Mouse (Mus musculus) monocyte, adult 2 months (primary cell): ENCODE results near the gene Pym1.
"Not testable (repeated sequence)": the region's sequence is repeated elsewhere in the genome, so short reads cannot be mapped to it uniquely, and the experiment has no call there.

Experiments used
- DNase-seq, 2 experiments: peaks; one replicate each; pipeline ENCODE4 v3.0.0; 2022; ENCODE audit warnings: low spot score in 2 of 2, low read depth in 1 of 2

The Pym1 gene

GRCm38 (mm10) chr10:128747646-128748251 lies at the start of gene Pym1:
Gene Pym1, plus strand, starts transcription at chr10:128747889.
- peak; percentile 54 to 66 for DNase-seq

GRCm38 (mm10) chr10:128699006-128699405 lies 48.7 kb upstream of the Pym1 start:
- no peak for DNase-seq

DNA sequence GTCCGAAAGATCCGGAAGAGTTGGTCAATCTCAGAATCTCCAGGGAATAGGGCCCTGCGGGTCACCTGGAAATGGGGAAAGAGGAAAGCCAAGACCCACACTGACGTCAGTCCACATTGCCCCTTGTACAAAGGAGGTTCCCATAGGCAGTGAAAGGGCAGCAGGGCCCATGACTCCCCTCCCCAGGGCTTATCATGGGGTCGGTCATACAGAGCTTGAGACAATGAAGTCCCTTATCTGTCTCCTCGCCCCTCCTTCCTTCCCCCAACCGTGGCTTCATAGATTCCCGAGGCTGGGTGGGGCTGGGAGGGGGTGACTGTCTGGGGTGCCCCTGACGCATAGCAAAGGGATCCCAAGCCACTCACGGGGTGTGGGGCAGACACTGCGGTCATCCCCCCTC lies 48.1 kb upstream of the Pym1 start:
- DNase-seq = no peak

GRCm38 (mm10) chr10:128700712-128701111 lies 47.0 kb upstream of the Pym1 start:
- no peak for DNase-seq

DNA sequence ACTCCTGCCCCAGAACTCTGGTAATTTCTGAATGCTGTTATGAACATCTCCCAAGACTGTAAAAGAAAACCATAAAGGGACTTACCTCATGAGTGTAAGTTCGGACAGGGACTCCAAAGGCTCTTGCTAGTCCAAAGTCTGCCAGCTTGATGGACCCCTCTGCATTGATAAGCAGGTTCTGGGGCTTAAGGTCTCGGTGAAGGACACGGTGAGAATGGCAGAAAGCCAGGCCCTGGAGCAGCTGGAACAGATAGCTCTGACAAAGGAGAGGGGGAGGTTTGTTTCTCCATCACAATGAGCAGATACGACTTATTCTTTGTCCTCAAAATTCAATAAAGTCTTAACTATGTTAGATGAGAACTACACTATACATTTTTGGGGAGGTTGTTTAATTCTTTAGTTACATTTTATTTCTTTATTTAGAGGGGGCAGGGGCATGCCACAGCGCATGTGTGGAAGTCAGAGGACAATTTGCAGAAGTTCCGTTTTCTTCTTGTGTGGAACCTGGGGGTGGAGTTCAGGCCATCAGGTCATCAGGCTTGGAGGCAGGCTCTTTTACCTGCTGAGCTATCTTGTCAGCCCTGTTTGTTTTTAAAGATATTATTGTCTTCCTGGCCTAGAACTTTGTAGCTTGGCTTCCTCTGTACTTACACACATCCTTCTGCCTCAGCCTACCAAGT lies 45.2 kb upstream of the Pym1 start:
- DNase-seq = no peak

DNA sequence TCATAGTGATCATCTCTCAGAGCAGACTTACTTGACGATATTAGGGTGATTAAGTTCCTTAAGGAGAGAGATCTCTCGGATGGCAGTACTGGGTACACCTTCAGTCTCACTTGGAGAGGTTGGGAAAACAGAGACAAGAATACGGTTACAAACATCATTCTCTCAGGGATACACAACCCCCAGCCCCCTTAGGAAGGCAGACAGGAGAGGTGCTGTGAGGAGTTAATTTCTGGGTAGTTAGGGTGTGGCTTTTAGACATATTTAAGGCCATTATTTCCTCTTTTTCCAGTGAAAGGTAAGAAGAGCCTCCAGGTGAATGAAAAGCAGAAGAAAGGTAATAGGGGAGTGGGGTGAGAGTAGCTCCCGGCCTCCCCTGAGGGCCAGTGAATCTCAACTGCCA lies 43.8 kb upstream of the Pym1 start, which contains the start of gene Pmel:
TSS of gene Pmel (plus strand) at position 301 of the 400 bp plus-strand sequence.
- DNase-seq = no peak

DNA sequence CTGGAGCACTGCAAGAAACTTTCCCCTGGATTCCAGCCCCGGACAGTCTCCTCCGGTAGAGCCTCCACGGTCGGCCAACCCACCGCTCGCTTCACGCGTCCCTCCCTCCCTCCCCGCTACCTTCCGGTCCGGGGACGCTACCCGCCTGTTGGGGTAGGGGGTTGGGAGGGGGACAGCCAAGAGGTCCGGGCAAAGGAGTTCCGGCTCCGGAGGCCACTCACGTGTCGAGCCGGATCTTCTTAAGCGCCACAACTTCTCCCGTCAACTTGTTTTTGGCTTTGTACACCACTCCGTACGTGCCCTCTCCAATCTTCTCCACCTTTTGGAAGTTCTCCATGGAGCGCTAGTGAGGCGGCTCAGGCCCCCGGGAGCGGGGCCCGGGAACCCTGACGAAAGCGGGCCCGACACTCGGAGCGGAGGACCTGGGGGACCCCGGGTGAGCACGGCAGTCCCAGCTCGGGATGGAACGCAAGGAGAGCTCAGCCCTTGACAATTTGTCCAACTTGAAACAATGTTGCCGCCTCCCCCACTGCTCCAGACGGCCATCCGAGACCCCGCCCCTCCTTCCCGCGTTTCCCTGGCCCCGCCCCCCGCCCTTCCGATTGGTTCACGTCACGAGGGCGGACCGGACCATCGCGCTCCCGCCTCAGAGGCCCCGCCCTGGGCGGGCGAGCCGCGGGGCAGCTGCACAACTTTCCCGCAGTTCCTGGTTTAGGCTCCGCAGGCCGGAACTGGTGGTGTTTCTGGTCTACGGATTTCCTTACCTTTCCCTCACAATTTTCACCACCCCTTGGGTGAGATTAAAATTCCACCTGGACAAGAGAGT lies 43.0 kb upstream of the Pym1 start, which contains the start of gene Cdk2:
TSS of gene Cdk2 (minus strand) at position 541 of the 826 bp plus-strand sequence.
- DNase-seq = peak; percentile 71 to 82

DNA sequence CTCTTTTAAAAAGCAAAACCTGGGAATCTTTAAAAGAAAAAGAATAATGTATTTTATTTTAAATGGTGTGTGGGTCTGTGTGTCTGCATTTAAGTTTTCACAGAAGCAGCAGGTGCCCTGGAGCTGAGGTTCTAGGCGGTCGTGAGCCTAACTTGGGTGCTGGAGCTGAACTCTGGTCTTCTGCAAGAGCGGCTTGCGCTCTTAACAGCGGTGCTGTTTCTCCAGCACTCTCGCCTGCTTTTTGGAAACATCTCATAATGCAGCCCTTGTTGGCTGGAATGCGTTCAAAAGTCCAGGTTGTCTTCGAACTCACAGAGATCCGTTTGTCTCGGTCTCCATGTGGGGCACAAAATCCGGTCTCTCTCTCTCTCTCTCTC lies 42.4 kb upstream of the Pym1 start:
- no peak for DNase-seq

DNA sequence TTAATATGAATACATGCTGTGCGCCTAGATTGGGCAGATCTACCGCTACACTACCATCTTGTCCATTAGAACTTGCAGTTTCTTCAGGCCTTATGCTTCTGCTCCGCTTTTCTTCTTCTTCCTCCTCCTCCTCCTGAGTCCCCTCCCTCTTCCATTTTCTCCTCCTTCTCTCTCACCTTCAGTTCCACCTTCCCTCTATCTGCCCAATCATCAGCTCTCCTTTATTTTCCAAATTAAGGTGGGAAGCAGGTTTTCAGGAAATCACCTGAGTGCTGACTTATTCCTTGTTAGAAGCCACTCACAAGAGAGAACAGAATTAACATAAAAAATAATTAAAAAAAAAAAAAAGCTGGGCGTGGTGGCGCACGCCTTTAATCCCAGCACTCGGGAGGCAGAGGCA lies 36.4 kb upstream of the Pym1 start:
- DNase-seq = not testable (repeated sequence)

DNA sequence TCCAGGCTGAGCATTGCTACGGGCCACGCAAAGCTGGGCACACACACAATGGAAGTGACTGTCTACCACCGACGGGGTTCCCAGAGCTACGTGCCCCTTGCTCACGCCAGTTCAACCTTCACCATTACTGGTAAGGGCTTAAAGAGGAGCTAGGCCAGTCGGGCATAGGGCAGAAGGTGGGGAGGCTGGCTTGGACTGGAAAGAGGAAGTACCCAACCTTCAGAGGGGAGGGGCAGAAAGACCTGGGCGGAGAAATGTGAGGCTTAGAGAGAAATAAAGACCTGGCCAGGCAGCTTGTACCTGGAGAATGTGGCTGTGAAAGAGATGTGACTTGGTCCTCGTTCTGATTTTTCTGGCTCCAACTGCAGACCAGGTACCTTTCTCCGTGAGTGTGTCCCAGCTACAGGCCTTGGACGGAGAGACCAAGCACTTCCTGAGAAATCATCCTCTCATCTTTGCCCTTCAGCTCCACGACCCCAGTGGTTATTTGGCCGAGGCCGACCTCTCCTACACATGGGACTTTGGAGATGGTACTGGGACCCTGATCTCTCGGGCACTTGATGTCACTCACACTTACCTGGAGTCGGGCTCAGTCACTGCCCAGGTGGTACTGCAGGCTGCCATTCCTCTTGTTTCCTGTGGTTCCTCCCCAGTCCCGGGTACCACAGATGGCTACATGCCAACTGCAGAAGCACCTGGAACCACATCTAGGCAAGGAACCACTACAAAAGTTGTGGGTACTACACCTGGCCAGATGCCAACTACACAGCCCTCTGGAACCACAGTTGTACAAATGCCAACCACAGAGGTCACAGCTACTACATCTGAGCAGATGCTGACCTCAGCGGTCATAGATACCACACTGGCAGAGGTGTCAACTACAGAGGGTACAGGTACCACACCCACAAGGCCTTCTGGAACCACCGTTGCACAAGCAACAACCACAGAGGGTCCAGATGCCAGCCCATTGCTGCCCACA lies 31.8 kb upstream of the Pym1 start:
- peak in 1 of 2 experiments; percentile 35 for DNase-seq

- not testable (repeated sequence) for DNase-seq
Observed at GRCm38 (mm10) chr10:128725466-128725865, 22.2 kb upstream of the Pym1 start.

DNA sequence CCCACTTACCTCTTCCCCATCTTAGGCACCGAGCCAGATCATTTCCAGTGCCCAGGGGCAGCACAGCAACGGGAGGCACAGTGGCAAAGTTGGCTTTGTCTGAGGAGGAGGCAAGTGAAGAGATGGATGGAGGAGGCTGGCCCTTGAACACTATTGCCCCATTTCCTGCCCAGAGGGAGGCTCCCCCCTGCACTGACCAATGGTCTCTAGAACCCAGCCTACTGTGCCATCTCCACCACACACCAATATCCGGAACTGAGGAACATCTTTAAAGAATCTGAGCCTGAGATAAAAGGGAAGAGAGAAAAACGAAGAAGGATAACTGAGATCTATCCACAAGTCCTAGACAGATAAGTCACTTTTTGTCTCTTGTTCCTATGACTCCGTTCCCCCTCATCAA lies 19.6 kb upstream of the Pym1 start:
- no peak for DNase-seq

DNA sequence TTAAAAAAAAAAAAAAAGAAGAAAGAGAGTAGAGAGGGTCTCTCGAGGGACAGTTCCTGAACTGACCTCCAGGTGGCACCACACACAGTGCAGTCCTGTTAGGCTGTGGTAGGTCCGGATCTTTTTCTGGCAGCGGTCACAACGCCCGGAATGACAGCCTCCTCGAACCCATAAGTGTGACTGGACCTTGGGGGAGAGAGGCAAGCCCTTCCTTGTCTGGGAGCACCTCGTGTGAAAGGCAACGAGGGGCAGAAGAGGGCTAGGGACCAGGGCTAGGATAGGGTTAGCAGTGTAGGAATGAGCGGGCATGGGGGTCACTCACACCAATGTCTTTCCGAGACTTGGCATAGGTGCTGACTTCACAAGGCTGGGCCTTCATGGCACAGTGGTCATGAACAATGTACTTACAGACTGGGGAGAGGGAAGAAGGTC lies 16.7 kb upstream of the Pym1 start:
- peak in 1 of 2 experiments; percentile 46 for DNase-seq

- DNase-seq = no peak
Observed at GRCm38 (mm10) chr10:128731992-128732391, 15.7 kb upstream of the Pym1 start.

DNA sequence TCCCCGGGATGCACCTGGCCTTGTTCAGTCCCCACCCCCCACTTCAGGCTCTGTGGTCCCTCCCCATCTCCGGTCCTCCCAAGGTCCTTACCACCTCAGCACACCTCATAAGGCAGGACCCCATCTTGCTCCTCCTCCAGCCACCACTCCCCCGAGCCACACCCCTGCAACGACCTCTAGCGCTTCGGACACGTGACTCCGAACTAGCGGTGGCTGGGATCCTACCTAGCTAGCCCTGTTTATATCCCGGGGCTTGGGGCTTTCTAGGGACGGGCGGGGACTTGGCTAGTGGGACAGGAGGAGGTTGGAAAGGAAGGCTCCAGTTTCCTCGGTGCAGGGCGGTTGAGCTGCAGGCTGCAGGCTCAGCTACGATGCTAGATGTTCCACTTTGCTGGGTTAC lies 10.3 kb upstream of the Pym1 start:
- no peak for DNase-seq

DNA sequence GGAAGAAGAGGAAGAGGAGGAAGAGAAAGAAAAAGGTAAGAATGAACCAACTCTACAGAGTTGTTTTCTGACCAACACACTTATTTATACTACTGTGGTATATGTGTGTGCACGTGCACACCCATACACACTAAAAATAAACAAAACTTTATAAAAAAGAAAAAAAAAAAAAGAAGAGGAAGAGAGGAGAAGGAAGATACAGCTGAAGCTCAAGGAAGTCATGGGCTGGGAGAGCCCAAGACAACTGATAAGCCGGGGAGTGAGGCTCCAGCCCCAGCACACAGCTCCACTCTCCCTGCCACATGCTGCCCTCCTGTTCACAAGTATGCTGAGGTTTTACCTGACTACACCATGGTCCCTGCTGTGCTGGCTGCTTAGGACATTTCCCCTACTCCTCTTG lies 7.4 kb upstream of the Pym1 start:
- no peak for DNase-seq

GRCm38 (mm10) chr10:128742616-128743015 lies 5.1 kb upstream of the Pym1 start:
- DNase-seq = no peak

DNA sequence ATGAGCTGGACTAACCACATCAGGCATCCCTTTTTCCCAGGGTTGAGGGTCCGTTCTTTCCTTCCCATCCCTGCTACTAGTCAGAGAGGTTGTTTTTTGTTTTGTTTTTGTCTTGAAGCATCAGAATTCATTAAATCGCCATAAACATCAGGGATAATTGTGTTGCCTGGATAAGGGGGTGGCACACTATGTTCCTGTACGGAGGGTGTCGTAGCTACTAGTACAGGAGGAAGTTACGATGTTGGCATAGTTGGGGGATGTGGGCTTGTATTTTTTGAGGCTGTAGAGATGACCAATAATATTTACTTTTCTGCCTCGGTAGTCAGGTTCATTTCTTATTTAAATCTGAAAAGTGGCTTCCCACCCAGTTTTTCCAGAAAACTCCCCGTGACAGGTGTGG lies 4.5 kb upstream of the Pym1 start:
- DNase-seq = no peak

- peak in 1 of 2 experiments; percentile 9 for DNase-seq
Observed at GRCm38 (mm10) chr10:128743791-128744191, 3.9 kb upstream of the Pym1 start.

DNA sequence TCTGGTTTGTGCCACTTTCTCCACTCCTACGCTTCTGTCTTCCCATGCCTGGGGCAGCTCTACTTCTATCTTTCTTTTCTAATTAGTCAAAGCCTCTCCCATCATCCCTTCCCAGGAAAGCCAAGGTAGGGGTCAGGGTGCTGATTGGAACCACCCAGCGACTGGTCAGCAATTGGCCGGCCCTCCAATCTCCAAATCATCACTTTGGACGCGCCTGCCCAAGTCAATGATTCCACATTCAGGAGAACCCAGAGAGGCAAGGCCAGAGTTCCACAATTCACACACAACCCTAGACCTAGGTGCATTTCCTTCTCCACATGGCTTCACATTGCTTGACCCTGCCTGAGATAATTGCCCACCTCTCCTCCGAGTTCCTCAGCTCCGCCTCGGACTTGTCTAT lies 3.5 kb upstream of the Pym1 start:
- DNase-seq = no peak
